Mouse (Mus musculus) CH12.LX (cell line): ENCODE results near the gene Dok5.

Experiments
- CTCF ChIP-seq, 2 experiments: IDR thresholded peaks in 1 of 2; conservative IDR thresholded peaks in 1 of 2; 2 replicates each; pipeline ENCODE4 v1.5.1; 2011 to 2012; ENCODE audit warnings: low read depth in 2 of 2, low read length in 2 of 2, improper control_type of control experiment in 1 of 2, inconsistent platforms in 1 of 2, mild to moderate bottlenecking in 1 of 2, moderate library complexity in 1 of 2
- GABPA ChIP-seq: IDR thresholded peaks from 2 replicates; pipeline ENCODE4 v1.6.1; 2012; ENCODE audit warnings: low read depth, low read length, improper control_type of control experiment, inconsistent platforms; ENCODE audit not compliant: insufficient replicate concordance
- HCFC1 ChIP-seq: IDR thresholded peaks from 2 replicates; pipeline ENCODE4 v1.6.1; 2012; ENCODE audit warnings: low read depth, mild to moderate bottlenecking, inconsistent platforms, low read length, improper control_type of control experiment
- MAFK ChIP-seq: IDR thresholded peaks from 2 replicates; pipeline ENCODE4 v1.6.1; 2011; ENCODE audit warnings: low read length, improper control_type of control experiment; ENCODE audit not compliant: insufficient replicate concordance
- MYC ChIP-seq: IDR thresholded peaks from 2 replicates; pipeline ENCODE4 v1.6.1; 2011; ENCODE audit warnings: low read depth, mild to moderate bottlenecking, improper control_type of control experiment, low read length
- POLR2A ChIP-seq: IDR thresholded peaks from 2 replicates; pipeline ENCODE4 v1.6.1; 2011; ENCODE audit warnings: low read depth, mild to moderate bottlenecking, improper control_type of control experiment, low read length
- POLR2AphosphoS2 ChIP-seq: IDR thresholded peaks from 2 replicates; pipeline ENCODE4 v1.6.1; 2011; ENCODE audit warnings: low read depth, low read length, improper control_type of control experiment
- TBP ChIP-seq: conservative IDR thresholded peaks from 2 replicates; pipeline ENCODE4 v1.6.1; 2011; ENCODE audit warnings: low read depth, low read length, improper control_type of control experiment
- TCF12 ChIP-seq: IDR thresholded peaks from 2 replicates; pipeline ENCODE4 v1.6.1; 2014; ENCODE audit warnings: low read depth, mild to moderate bottlenecking, inconsistent platforms, low read length, improper control_type of control experiment
- ZC3H11A ChIP-seq: IDR thresholded peaks from 2 replicates; pipeline ENCODE4 v1.6.1; 2012; ENCODE audit warnings: low read depth, mild to moderate bottlenecking, inconsistent platforms, low read length, improper control_type of control experiment
- ZKSCAN1 ChIP-seq: IDR thresholded peaks from 2 replicates; pipeline ENCODE4 v1.6.1; 2012; ENCODE audit warnings: low read depth, inconsistent platforms, low read length, improper control_type of control experiment, borderline replicate concordance
- ZMIZ1 ChIP-seq: IDR thresholded peaks from 2 replicates; pipeline ENCODE4 v1.6.1; 2012; ENCODE audit warnings: low read depth, mild to moderate bottlenecking, inconsistent platforms, low read length, improper control_type of control experiment

DNA sequence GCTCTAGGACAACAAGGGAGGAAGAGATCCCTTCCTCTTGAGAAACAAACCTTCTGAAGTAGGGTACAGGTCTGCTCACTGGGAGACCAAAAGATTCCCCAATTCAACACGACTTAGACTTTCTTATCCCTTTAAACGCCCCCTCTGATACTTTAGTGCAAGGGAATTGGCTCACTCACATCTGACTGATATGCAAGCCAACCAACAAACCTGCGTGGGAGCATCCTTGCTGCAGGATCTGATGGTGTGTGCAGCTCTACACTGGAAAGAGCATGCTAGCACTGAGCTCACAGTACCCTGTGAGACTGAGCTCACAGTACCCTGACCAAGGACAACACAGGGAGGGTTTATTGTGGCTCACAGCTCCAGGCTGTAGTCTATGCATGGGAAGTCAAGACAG lies 139.9 kb downstream of the Dok5 start:
- TF ChIP-seq ZKSCAN1 (no peak), CTCF (conservative IDR thresholded peaks at IDR 0.05 in 1 of 2, IDR thresholded peaks at IDR 0.05 in 1 of 2; ENCODE audit: low read depth in 2 of 2, low read length in 2 of 2) (no peak), POLR2A (no peak), TCF12 (no peak), MYC (no peak), MAFK (no peak), POLR2AphosphoS2 (no peak), GABPA (no peak), ZMIZ1 (no peak), ZC3H11A (no peak), TBP (no peak), HCFC1 (no peak)
